Mouse (Mus musculus) thymus, adult 2 months (tissue): ENCODE results near the gene Anapc7.

Experiments
- CTCF ChIP-seq: fragments of 200-500 bp; IDR thresholded peaks from 2 replicates; pipeline ENCODE4 v1.5.1; 2012; ENCODE audit warnings: mild to moderate bottlenecking, control low read depth, low read length, moderate library complexity, borderline replicate concordance; ENCODE audit not compliant: control insufficient read depth, poor library complexity, insufficient read depth; ENCODE audit errors: extremely low read depth
- POLR2A ChIP-seq: fragments of 200-500 bp; IDR thresholded peaks from 2 replicates; pipeline ENCODE4 v1.6.1; 2012; ENCODE audit warnings: mild to moderate bottlenecking, low read length, control low read depth, moderate library complexity; ENCODE audit not compliant: control insufficient read depth, poor library complexity, insufficient read depth; ENCODE audit errors: extremely low read depth

DNA sequence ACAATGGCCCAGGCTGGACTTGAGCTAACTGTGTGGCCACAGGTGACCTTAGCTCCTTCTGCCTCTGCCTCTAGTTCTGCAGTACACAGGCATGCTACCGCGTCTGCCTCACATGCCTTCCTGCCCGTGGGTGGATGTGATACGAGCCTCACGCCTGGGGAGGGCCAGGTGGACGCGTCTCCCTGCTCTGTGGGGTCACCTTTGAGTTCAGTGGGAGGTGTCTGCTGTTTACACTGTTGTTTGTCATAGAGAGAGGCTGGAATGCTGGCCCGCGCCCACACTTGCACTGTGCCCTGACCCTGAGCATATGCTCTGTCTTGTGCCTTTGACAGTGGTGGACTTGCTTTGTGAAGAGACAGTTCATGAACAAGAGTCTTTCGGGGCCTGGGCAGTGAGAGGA is 16.0 kb upstream of the Anapc7 start:
- TF ChIP-seq POLR2A (no peak), CTCF (no peak)
